In genomic region chr7:43311632-43312031, GRCm38 (mm10) we compare ENCODE assay signal across 8 mouse cellular contexts. TPM values are rescaled to one million over a fixed set of nuclear protein-coding genes. Genes with fewer than 3 reads are reported as not detected.
DNase-seq lines count a peak whose midpoint lies in the region; ATAC-seq and TF ChIP-seq lines count a peak whose summit lies in the region.

No protein-coding gene starts in this region.

- H3K4me1 ChIP-seq in kidney, embryonic 14.5 days (ENCODE audit: control insufficient read depth, insufficient read depth, low read length): 0 out of 2 replicates have a peak, but pooled peaks cover 4% of the 10 kb centered on the region
- H3K4me1 ChIP-seq in forebrain, embryonic 16.5 days (replicated peaks; ENCODE audit: control insufficient read depth, insufficient read depth, low read length): peaks cover 17% of the 10 kb centered on the region
- 0 out of 2 replicates have a peak, but pooled peaks cover 9% of the 10 kb centered on the region for H3K4me1 ChIP-seq in kidney, postnatal 0 days (replicated peaks; ENCODE audit: insufficient read depth, low read length)
- H3K4me1 ChIP-seq in midbrain, embryonic 16.5 days (ENCODE audit: control insufficient read depth, insufficient read depth, low read length): peaks cover 19% of the 10 kb centered on the region

- 74% methylated on average over 6 of the region's 6 CpGs for WGBS in kidney, embryonic 14.5 days
- 79% methylated on average over 6 of the region's 6 CpGs for WGBS in forebrain, embryonic 16.5 days
- WGBS in kidney, postnatal 0 days: 57% methylated on average over 6 of the region's 6 CpGs
- WGBS in midbrain, embryonic 16.5 days: 86% methylated on average over 6 of the region's 6 CpGs

- peaks cover 23% of the 10 kb centered on the region for H3K36me3 ChIP-seq in kidney, embryonic 14.5 days (ENCODE audit: control insufficient read depth, insufficient read depth, low read length)
- H3K36me3 ChIP-seq in forebrain, embryonic 16.5 days (ENCODE audit: control insufficient read depth, insufficient read depth): no peaks in the 10 kb centered on the region; the same call in 1 of the 2 replicates
- peaks cover 13% of the 10 kb centered on the region; the same call in 1 of the 2 replicates for H3K36me3 ChIP-seq in kidney, postnatal 0 days (ENCODE audit: insufficient read depth, low read length)
- H3K36me3 ChIP-seq in midbrain, embryonic 16.5 days (ENCODE audit: control insufficient read depth, insufficient read depth, low read length): peaks cover 12% of the 10 kb centered on the region

- peak overlapping the region; percentile 84; the same call in 1 of the 2 replicates for H3K4me3 ChIP-seq in kidney, embryonic 14.5 days (ENCODE audit: low read length)
- no peak overlapping the region for H3K4me3 ChIP-seq in forebrain, embryonic 16.5 days (replicated peaks; ENCODE audit: low read length)
- H3K4me3 ChIP-seq in kidney, postnatal 0 days (replicated peaks; ENCODE audit: low read depth, low read length): peak overlapping the region; percentile 68; the same call in 1 of the 2 replicates
- peak overlapping the region; percentile 79 for H3K4me3 ChIP-seq in midbrain, embryonic 16.5 days (ENCODE audit: low read depth, low read length)

- ATAC-seq in kidney, embryonic 14.5 days (ENCODE audit: low FRiP score, low TSS enrichment): no peak
- ATAC-seq in forebrain, embryonic 16.5 days: no peak
- no peak for ATAC-seq in kidney, postnatal 0 days (replicated peaks; ENCODE audit: low FRiP score, low read depth)
- ATAC-seq in midbrain, embryonic 16.5 days: no peak
- no peak for ATAC-seq in cerebellum, adult (ENCODE audit: insufficient number of reproducible peaks, low FRiP score, low TSS enrichment)

- no peak overlapping the region for H3K9ac ChIP-seq in kidney, embryonic 14.5 days (ENCODE audit: low read depth, low read length)
- no peak overlapping the region for H3K9ac ChIP-seq in forebrain, embryonic 16.5 days (replicated peaks; ENCODE audit: low read depth, low read length)
- no peak overlapping the region for H3K9ac ChIP-seq in kidney, postnatal 0 days (ENCODE audit: low read depth, low read length)
- H3K9ac ChIP-seq in midbrain, embryonic 16.5 days (ENCODE audit: low read depth, low read length): no peak overlapping the region

- no peak for DNase-seq in kidney, adult 8-10 months
- DNase-seq in kidney, postnatal 0 days (ENCODE audit: low spot score): no peak
- DNase-seq in gastrocnemius, postnatal 36 days: no peak
- DNase-seq in right cerebral cortex, adult 18-20 months: no peak

- no peaks in the 10 kb centered on the region for H3K27me3 ChIP-seq in kidney, embryonic 14.5 days (ENCODE audit: control insufficient read depth, insufficient read depth, low read length)
- H3K27me3 ChIP-seq in forebrain, embryonic 16.5 days (replicated peaks; ENCODE audit: control insufficient read depth, insufficient read depth, low read length): no peaks in the 10 kb centered on the region
- H3K27me3 ChIP-seq in kidney, postnatal 0 days (ENCODE audit: insufficient read depth, low read length): no peaks in the 10 kb centered on the region
- H3K27me3 ChIP-seq in midbrain, embryonic 16.5 days (ENCODE audit: control insufficient read depth, insufficient read depth, low read depth, low read length): no peaks in the 10 kb centered on the region

- peak overlapping the region; percentile 79 for H3K4me2 ChIP-seq in kidney, embryonic 14.5 days (replicated peaks; ENCODE audit: low read depth, low read length)
- peak overlapping the region; percentile 89 for H3K4me2 ChIP-seq in forebrain, embryonic 16.5 days (ENCODE audit: low read length)
- peak overlapping the region; percentile 79; the same call in 1 of the 2 replicates for H3K4me2 ChIP-seq in kidney, postnatal 0 days (ENCODE audit: low read length)
- H3K4me2 ChIP-seq in midbrain, embryonic 16.5 days (ENCODE audit: low read length): peak overlapping the region; percentile 76

- TF ChIP-seq CTCF in kidney, postnatal 0 days (IDR thresholded peaks at IDR 0.05; ENCODE audit: low read depth): no peak

- intact Hi-C loops in gastrocnemius, postnatal 36 days (cut with DNase I): no loop called here

- H3K9me3 ChIP-seq in kidney, embryonic 14.5 days (ENCODE audit: control insufficient read depth, low read length): no peaks in the 10 kb centered on the region
- no peaks in the 10 kb centered on the region for H3K9me3 ChIP-seq in forebrain, embryonic 16.5 days (ENCODE audit: control insufficient read depth, low read length)
- no peaks in the 10 kb centered on the region for H3K9me3 ChIP-seq in kidney, postnatal 0 days (replicated peaks; ENCODE audit: low read length)
- H3K9me3 ChIP-seq in midbrain, embryonic 16.5 days (replicated peaks; ENCODE audit: control insufficient read depth, low read length, poor library complexity, severe bottlenecking): no peaks in the 10 kb centered on the region

- no peak overlapping the region for H3K27ac ChIP-seq in kidney, embryonic 14.5 days (ENCODE audit: low read depth, low read length)
- no peak overlapping the region for H3K27ac ChIP-seq in forebrain, embryonic 16.5 days (ENCODE audit: low read length)
- H3K27ac ChIP-seq in kidney, postnatal 0 days: no peak overlapping the region
- H3K27ac ChIP-seq in midbrain, embryonic 16.5 days (ENCODE audit: low read length): no peak overlapping the region

RNA-seq across cellular contexts. Expression of gene Zfp715, which starts 1.5 kb away (rescaled TPM):
- 9.0 and 14.7 TPM in 2 replicates for polyA plus RNA-seq in kidney, embryonic 14.5 days (2014; fragmentation: Nextera tagmentation; extraction: Ambion mirVana)
- polyA plus RNA-seq in forebrain, embryonic 16.5 days (2015; fragmentation: Nextera tagmentation; extraction: Ambion mirVana): 22.0 and 22.5 TPM in 2 replicates
- polyA plus RNA-seq in kidney, postnatal 0 days (2015; fragmentation: Nextera tagmentation; extraction: Ambion mirVana): 11.8 and 12.8 TPM in 2 replicates
- polyA plus RNA-seq in midbrain, embryonic 16.5 days (2015; fragmentation: Nextera tagmentation; extraction: Ambion mirVana): 24.6 and 26.0 TPM in 2 replicates
- 1 to 10 TPM; 6.8 to 8.4 TPM for total RNA-seq in gastrocnemius, postnatal 36 days (2021)

RNA-seq across cellular contexts. Expression of gene Siglecf, which starts 39.5 kb away (rescaled TPM):
- not detected in 2 replicates for polyA plus RNA-seq in kidney, embryonic 14.5 days (2014; fragmentation: Nextera tagmentation; extraction: Ambion mirVana)
- 0.22 TPM in 1 of 2 replicates, not detected in the other for polyA plus RNA-seq in forebrain, embryonic 16.5 days (2015; fragmentation: Nextera tagmentation; extraction: Ambion mirVana)
- not detected in 2 replicates for polyA plus RNA-seq in kidney, postnatal 0 days (2015; fragmentation: Nextera tagmentation; extraction: Ambion mirVana)
- 0.18 and 0.22 TPM in 2 replicates for polyA plus RNA-seq in midbrain, embryonic 16.5 days (2015; fragmentation: Nextera tagmentation; extraction: Ambion mirVana)
- not detected for total RNA-seq in gastrocnemius, postnatal 36 days (2021)
